Mouse (Mus musculus): Measurements from ENCODE around the gene Stambp.

Stambp gene

DNA sequence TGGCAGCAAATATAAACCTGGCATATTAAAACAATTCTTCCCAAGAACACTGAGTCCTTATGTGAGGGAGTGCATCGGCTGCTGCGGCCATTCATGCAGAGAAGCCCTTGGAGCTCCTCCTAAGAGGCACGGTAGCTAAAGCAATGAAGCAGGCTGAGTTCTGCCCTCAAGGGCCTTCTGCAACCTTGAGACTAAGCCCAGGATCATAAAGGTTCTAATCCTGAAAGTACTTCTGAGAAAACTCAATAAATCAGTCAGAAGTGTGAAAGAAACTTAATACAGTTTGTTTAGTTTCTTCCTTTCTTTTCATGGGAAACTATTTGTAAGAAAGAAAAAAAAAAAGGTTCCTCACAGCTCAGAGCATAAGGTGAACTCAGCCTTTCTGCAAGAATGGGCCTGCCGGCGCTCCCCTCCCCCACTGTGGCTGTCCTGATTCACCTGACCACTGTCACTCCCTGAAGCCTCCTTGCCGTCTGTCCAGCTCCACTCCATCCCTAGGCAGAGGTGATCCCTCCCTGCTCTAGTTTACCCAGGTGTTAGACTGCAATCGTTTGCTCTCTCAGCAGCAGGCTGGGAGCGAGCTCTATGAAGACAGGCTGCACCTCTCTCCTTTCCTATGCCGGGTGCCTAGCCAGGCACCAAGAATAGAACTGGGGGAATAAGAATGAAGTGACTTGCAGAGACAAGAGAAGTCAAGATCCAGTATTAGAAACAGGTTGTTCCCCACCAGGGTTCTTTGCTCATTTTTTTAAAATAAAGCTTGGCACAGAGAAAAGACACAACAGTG, 70.8 kb downstream of the Stambp start:
- DNase-seq (ENCODE audit: low spot score in 2 of 2) = no peak

DNA sequence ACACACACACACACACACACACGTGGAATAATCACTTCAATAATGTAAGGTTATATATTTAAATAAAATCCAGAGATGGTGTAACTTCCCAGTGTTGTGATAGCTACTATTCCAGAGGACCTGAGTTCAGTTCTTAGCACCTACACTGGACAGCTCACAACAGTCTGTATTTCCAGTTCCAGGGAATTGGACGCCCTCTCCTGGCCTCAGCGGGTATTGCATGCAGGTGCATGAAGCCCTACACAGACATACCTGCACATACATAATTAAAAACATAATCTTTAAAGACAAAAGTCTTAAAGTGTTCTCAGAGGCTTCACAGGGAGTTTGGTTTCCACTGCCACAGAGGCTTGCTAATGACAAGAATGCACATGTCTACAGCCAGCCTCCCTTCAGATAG, 72.1 kb downstream of the Stambp start:
- peak in 1 of 2 experiments; percentile 49 for DNase-seq (ENCODE audit: low spot score in 2 of 2)

- DNase-seq (ENCODE audit: low spot score in 2 of 2) = no peak
Observed at GRCm38 (mm10) chr6:83499078-83499477, 73.5 kb downstream of the Stambp start.

DNA sequence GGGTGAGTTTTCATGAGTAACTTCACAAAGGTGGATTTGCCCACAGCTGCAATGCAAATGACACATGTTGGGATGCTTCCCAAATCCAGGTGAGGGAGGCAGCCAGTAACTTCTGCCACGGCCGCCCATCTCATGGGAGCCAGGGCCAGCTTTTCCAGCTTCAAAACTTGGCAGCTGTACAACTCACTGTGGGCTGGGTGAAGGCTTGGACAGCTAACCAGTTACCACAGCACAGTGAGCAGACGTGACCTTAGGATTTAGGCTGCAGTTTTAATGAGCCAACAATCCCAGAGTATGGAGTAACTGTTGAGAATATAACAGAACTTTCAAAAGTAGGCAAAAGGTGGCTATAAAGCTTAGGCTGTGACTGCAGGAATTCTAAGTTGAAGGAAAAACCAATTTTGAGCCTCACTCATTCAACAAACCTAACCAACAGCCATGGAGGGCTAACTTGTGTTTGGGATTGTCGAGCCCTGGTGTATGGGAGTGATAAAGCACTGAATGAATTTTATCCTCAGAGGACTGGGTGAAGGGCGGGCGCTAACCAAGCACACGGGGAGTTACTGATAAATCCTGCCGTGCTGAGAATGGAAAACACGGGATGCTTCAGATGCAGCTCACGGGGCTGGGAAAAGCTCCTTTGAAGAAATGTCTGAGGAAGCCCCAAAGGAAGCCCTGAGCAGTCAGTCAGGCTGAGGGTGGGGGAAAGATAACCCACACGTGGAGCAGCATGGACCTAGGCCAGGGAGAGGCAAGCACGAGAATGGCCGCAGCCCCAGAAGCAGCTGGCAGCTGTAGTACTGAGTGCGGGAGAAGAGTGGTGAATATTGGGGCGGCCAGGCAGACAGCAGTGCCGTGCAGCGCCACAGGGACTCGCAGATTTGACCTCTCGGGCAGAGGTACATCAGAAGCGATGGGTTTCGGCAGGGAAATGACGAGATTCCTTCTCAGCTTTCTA, 75.5 kb downstream of the Stambp start:
- no peak for DNase-seq (ENCODE audit: low spot score in 2 of 2)

- no peak for DNase-seq (ENCODE audit: low spot score in 2 of 2)
Observed at GRCm38 (mm10) chr6:83496009-83496752, 76.3 kb downstream of the Stambp start.

Measured in spleen, postnatal 10 days (tissue).